Mouse (Mus musculus) liver, adult 2 months (tissue): ENCODE results near the gene Msrb3. TPM values are rescaled to one million over a fixed set of nuclear protein-coding genes. Genes with fewer than 3 reads are reported as not detected.

Experiments
- DNase-seq: peaks from one replicate; pipeline ENCODE4 v3.0.0-alpha.2; 2011; ENCODE audit warnings: low read depth, low spot score; ENCODE audit errors: extremely low read depth
- H3K27ac ChIP-seq: fragments of 200-500 bp; replicated peaks from 2 replicates; pipeline ENCODE4 v1.5.1; 2012; ENCODE audit warnings: low read depth, mild to moderate bottlenecking, control low read depth, inconsistent platforms, low read length; ENCODE audit not compliant: insufficient read depth
- H3K27me3 ChIP-seq: fragments of 200-500 bp; 2 replicates; pipeline ENCODE4 v1.6.1; 2012; ENCODE audit warnings: mild to moderate bottlenecking, moderate library complexity, low read length, inconsistent platforms; ENCODE audit not compliant: control insufficient read depth, insufficient read depth
- H3K36me3 ChIP-seq: fragments of 200-500 bp; 2 replicates; pipeline ENCODE4 v1.6.1; 2012; ENCODE audit warnings: low read length, inconsistent platforms; ENCODE audit not compliant: control insufficient read depth, insufficient read depth
- H3K4me1 ChIP-seq: fragments of 200-500 bp; 2 replicates; pipeline ENCODE4 v1.6.1; 2011; ENCODE audit warnings: low read length; ENCODE audit not compliant: control insufficient read depth, insufficient read depth
- H3K4me3 ChIP-seq: fragments of 200-500 bp; 2 replicates; pipeline ENCODE4 v1.5.1; 2011; ENCODE audit warnings: low read depth, mild to moderate bottlenecking, control low read depth, low read length, moderate library complexity; ENCODE audit not compliant: insufficient read depth
- H3K79me2 ChIP-seq: fragments of 200-500 bp; 2 replicates; pipeline ENCODE4 v1.6.1; 2012; ENCODE audit warnings: inconsistent platforms, mild to moderate bottlenecking, low read length, moderate library complexity; ENCODE audit not compliant: control insufficient read depth, insufficient read depth
- H3K9ac ChIP-seq: fragments of 200-500 bp; 2 replicates; pipeline ENCODE4 v1.6.1; 2012; ENCODE audit warnings: low read depth, mild to moderate bottlenecking, control low read depth, inconsistent platforms, low read length
- CTCF ChIP-seq: fragments of 200-500 bp; IDR thresholded peaks from 2 replicates; pipeline ENCODE4 v1.5.1; 2011; ENCODE audit warnings: low read depth, low read length, control low read depth
- POLR2A ChIP-seq: fragments of 200-500 bp; IDR thresholded peaks from 2 replicates; pipeline ENCODE4 v1.6.1; 2011; ENCODE audit warnings: low read length, control low read depth; ENCODE audit not compliant: insufficient read depth; ENCODE audit errors: extremely low read depth
- WGBS: fragments of 180-500 bp; shearing (Covaris S2); methylation state at CpG from one replicate; pipeline ENCODE4 v1.1.7; 2018; 5-methylcytosine and 5-hydroxymethylcytosine counted together
- polyA plus RNA-seq: library from polyadenylated mRNA; depleted of rRNA; stranded (reverse); fragments of >200 nt; gene quantifications from 2 replicates; pipeline ENCODE4 v1.2.3, GENCODE M21; 2012
- total RNA-seq: library from RNA; depleted of rRNA; stranded (reverse); fragments of >200 nt; gene quantifications from 2 replicates; pipeline ENCODE4 v1.2.3, GENCODE M21; 2014

Msrb3 gene
- total and polyA plus RNA-seq, 2 experiments = 4.1 to 9.5 TPM

DNA sequence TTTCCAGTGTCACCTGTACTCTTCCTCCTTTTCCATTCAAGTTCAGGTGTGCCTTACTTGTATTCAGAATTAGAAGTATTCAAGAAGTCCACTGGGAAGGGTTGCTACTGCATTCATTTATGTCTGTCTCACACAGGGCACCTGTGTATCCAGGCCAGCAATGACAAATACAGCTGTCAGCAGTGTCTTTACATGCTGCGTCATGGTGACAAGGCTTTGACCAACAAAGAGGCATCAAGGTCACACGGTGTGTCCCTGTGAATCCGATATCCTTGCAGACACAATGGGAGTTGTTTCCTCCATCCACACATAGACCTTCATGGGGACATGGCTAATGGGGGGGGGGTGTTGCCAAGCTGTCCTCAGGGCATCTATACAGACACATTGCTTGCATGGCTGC lies 121.4 kb downstream of the Msrb3 start:
- no peaks in the 10 kb centered on the region for H3K79me2 ChIP-seq
- no peak for DNase-seq
- H3K4me1 ChIP-seq = no peaks in the 10 kb centered on the region; the same call in 1 of the 2 replicates
- 74% methylated on average over 3 of the region's 3 CpGs for WGBS
- TF ChIP-seq POLR2A (no peak), CTCF (no peak)
- no peak overlapping the region for H3K27ac ChIP-seq
- H3K27me3 ChIP-seq = no peaks in the 10 kb centered on the region
- H3K4me3 ChIP-seq = no peak overlapping the region
- no peaks in the 10 kb centered on the region for H3K36me3 ChIP-seq
- H3K9ac ChIP-seq = no peak overlapping the region

DNA sequence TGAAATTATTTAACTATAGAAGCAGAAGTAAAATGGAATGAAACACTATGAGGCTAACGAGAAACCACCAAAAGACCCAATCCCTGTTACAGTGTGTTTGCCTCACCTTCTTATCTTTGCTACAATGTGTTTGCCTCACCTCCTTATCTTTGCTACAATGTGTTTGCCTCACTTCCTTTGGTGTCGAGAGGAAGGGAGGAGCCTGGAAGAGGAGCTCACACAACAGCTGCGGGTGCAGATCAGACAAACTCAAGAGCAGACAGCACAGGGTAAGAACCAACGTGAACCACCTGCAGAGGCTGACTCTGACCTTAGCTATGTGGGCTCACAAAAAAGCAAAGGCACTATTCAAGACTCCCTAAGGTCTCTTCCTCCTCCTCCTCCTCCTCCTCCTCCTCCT lies 123.5 kb downstream of the Msrb3 start:
- no peaks in the 10 kb centered on the region for H3K36me3 ChIP-seq
- DNase-seq = no peak
- H3K4me3 ChIP-seq = no peak overlapping the region
- no peaks in the 10 kb centered on the region for H3K27me3 ChIP-seq
- no peak overlapping the region for H3K27ac ChIP-seq
- H3K79me2 ChIP-seq = no peaks in the 10 kb centered on the region
- WGBS = 45% methylated on average over 4 of the region's 4 CpGs
- TF ChIP-seq CTCF (no peak), POLR2A (no peak)
- no peak overlapping the region for H3K9ac ChIP-seq
- H3K4me1 ChIP-seq = no peaks in the 10 kb centered on the region; the same call in 1 of the 2 replicates

DNA sequence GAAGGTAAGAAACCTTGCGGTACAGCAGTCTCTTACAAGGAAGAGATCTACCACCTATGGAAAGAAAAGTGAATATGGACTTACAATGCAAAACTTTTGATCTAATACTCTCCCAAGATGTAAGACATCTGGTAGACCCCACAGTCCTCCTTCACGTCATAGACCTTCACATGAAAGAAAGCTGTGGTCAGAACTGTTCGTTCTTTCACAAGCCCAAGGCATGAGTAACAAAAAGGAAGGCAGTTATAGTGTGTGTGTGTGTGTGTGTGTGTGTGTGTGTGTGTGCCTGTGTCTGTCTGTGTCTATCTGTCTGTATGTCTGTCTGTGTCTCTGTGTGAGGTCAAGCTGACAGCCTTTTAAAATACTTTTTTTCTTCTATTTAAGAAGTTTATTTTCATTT lies 131.5 kb downstream of the Msrb3 start:
- 92% methylated on average over 3 of the region's 3 CpGs for WGBS
- TF ChIP-seq CTCF (no peak), POLR2A (no peak)
- no peaks in the 10 kb centered on the region; the same call in 1 of the 2 replicates for H3K27me3 ChIP-seq
- no peak overlapping the region for H3K9ac ChIP-seq
- no peaks in the 10 kb centered on the region for H3K36me3 ChIP-seq
- DNase-seq = no peak
- H3K4me1 ChIP-seq = 0 out of 2 replicates have a peak, but pooled peaks cover 2% of the 10 kb centered on the region
- H3K4me3 ChIP-seq = no peak overlapping the region
- H3K79me2 ChIP-seq = no peaks in the 10 kb centered on the region
- no peak overlapping the region for H3K27ac ChIP-seq

DNA sequence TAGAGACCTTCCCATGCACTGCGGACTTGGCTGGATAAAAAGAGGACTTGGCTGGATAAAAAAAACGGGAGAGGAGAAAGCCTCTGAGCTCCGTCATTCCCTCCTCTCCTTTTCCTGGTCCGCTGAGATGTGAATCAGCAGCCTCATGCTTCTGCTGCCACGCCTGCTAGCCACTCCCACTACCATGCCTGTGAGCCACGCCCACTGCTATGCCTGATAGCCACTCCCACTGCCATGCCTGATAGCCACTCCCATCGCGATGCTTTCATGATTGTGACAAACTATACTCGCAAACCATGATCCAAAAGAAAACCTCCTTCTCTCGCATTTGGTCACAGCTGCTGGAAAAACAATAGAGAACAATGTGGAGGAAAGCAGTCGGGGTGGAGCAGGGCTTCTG lies 133.5 kb downstream of the Msrb3 start:
- H3K79me2 ChIP-seq = no peaks in the 10 kb centered on the region
- WGBS = 83% methylated on average over 11 of the region's 11 CpGs
- TF ChIP-seq POLR2A = no peak

DNA sequence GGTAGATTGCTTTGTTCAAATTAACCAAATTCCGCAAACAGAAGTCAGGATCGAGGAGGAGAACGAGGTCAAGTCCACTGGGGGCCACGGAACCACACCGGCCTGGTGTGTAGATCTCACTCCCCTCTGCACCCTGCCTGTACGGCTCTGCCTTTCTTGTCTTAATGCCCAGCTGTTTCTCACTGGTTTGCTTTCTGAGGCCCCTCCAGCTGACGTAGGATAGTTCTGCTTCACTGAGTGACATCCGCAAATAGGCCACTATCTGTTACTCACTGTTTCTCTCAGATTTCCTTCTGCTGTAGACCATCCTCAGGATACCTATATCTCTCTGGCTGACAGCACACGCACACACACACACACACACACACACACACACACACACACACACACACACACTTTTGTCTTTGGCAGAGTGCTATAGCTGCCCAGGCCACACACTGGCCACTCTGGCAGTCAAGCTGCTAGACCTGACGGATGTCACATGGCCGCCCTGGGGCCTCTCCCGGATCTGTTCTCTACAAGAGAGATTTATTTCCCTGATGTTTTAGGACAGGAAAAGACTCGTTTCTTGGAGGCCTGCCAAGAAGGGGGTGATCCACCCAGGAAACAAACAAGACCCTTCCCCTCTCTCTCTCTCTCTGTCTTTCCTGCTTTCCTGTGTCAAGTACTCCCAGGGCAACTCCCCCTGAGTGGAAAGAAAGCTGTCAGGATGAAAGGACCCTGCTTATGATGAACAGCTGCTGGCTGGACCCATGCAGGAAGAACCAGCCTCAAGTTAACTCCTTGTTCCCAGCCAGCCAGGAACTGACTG lies 135.0 kb downstream of the Msrb3 start:
- Histone ChIP-seq H3K36me3 (no peaks in the 10 kb centered on the region), H3K27me3 (no peaks in the 10 kb centered on the region; the same call in 1 of the 2 replicates), H3K9ac (no peak overlapping the region), H3K4me1 (0 out of 2 replicates have a peak, but pooled peaks cover 2% of the 10 kb centered on the region), H3K4me3 (no peak overlapping the region), H3K79me2 (no peaks in the 10 kb centered on the region), H3K27ac (peak overlapping the region; percentile 28; the same call in 1 of the 2 replicates)
- WGBS = 61% methylated on average over 13 of the region's 13 CpGs
- no peak for DNase-seq
- TF ChIP-seq POLR2A (no peak), CTCF (no peak)

More for the DNA sequence above, 133.5 kb downstream of the Msrb3 start:
- Histone ChIP-seq H3K4me3 (no peak overlapping the region), H3K27me3 (no peaks in the 10 kb centered on the region; the same call in 1 of the 2 replicates), H3K27ac (no peak overlapping the region), H3K4me1 (0 out of 2 replicates have a peak, but pooled peaks cover 2% of the 10 kb centered on the region), H3K9ac (no peak overlapping the region), H3K36me3 (no peaks in the 10 kb centered on the region)
- no peak for DNase-seq

DNA sequence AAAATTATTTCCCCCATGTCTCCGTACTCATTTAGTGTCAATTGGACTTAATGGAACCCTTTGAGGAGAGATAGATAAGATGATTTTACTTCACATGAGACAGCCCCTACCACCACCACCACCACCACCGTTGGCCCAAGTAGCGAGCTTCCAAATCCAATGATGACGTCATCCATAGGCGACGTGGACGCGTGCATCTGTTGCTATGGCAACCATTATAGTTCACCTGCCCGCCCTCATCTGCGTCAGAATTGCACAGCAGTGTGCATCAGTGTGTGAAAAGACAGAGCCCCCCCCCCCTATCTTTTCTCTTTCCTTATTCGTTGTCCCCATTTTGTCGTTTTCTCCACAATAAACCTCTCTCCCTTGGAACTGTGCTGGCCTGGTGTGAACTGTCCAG lies 135.9 kb downstream of the Msrb3 start:
- no peak for DNase-seq
- H3K4me1 ChIP-seq = 0 out of 2 replicates have a peak, but pooled peaks cover 2% of the 10 kb centered on the region
- no peak overlapping the region for H3K9ac ChIP-seq
- TF ChIP-seq CTCF (no peak), POLR2A (no peak)
- H3K27ac ChIP-seq = no peak overlapping the region
- no peaks in the 10 kb centered on the region for H3K36me3 ChIP-seq
- no peaks in the 10 kb centered on the region for H3K79me2 ChIP-seq
- WGBS = 89% methylated on average over 12 of the region's 12 CpGs
- no peaks in the 10 kb centered on the region; the same call in 1 of the 2 replicates for H3K27me3 ChIP-seq
- H3K4me3 ChIP-seq = no peak overlapping the region
